Mouse (Mus musculus) erythroblast, embryonic 14.5 days (primary cell): Measurements from ENCODE around the gene Ext2. TPM values are rescaled to one million over a fixed set of nuclear protein-coding genes. Genes with fewer than 3 reads are reported as not detected.

Experiments
- H3K27me3 ChIP-seq: 2 replicates; pipeline ENCODE4 v1.6.1; 2012; ENCODE audit warnings: inconsistent platforms; ENCODE audit not compliant: control insufficient read depth
- H3K36me3 ChIP-seq: 2 replicates; pipeline ENCODE4 v1.6.1; 2012; ENCODE audit warnings: mild to moderate bottlenecking, inconsistent platforms; ENCODE audit not compliant: control insufficient read depth
- H3K4me1 ChIP-seq: 2 replicates; pipeline ENCODE4 v1.6.1; 2012; ENCODE audit warnings: inconsistent platforms; ENCODE audit not compliant: control insufficient read depth
- H3K4me3 ChIP-seq: replicated peaks from 2 replicates; pipeline ENCODE3; 2012; ENCODE audit warnings: moderate library complexity, mild to moderate bottlenecking, inconsistent platforms
- H3K9me3 ChIP-seq: 2 replicates; pipeline ENCODE4 v1.6.1; 2012; ENCODE audit warnings: low read length, inconsistent platforms, mixed read lengths; ENCODE audit not compliant: control insufficient read depth
- GATA1 ChIP-seq: IDR thresholded peaks from 2 replicates; pipeline ENCODE4 v1.6.1; 2012; ENCODE audit warnings: low read length, inconsistent platforms, mixed read lengths
- TAL1 ChIP-seq: IDR thresholded peaks from 3 replicates; pipeline ENCODE4 v1.6.1; 2012; ENCODE audit warnings: low read length, inconsistent platforms, mixed read lengths
- polyA plus RNA-seq: library from polyadenylated mRNA; stranded (reverse); fragments of >175 nt; gene quantifications from 2 replicates; pipeline ENCODE4 v1.2.3, GENCODE M21; 2012

Ext2 gene
- polyA plus RNA-seq, 1 experiment, result 1.4 TPM

DNA sequence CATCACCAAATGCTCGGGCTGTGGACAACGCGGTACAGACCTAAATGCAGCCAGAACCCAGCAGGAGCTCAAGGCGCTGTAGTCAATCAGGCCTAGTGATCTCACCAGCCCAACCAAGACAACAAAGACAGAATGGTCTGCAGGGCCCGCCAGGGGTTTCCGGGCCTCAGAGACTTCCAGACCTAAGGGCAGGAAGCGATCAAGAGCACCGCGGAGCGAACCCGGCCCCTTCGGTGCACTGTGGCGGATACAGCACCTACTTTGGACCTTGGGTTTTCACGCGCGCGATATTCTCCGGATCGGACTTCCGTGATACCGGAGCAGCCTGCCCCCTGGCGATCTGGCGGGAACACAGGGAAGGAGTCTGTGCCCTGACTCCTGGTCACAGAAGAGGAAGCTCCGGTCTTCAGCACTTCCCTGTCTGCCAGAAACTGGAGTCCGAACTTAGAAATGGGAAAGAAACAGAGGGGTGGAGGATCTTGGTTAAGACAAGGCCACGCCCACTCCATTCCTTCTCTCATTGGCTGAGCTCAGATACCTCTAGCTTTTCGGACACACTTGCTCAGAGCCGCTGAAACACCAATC is 27.2 kb upstream of the Ext2 start, which contains the start of gene Accs:
Accs (minus strand) TSS at position 439 of the 585 bp plus-strand sequence.
- H3K9me3 ChIP-seq, result no peaks in the 10 kb centered on the region
- H3K27me3 ChIP-seq, result no peaks in the 10 kb centered on the region
- peaks cover 14% of the 10 kb centered on the region for H3K4me1 ChIP-seq
- H3K4me3 ChIP-seq, result peak within 1 kb of the TSS; percentile 68
- H3K36me3 ChIP-seq, result no peaks in the 10 kb centered on the region
- TF ChIP-seq TAL1 (no peak), GATA1 (no peak)

DNA sequence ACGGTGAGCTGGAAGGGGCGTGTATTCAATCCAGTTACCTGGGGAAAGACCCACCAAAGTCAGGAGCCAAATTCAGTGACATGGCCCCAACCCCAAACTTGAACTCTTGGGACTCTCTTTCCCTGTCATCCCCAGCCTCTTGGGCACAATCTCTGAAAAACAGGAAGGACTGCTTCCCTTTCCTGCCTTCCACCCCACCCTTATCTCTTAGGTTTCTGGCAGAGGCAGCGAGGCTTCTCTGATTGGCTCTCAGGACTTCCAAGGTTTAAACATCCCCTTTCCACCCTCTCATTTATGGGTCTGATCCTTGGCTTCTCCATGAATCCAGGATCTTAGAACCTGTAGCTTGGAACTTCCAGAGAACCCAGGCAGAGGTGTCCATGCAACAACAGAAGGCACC is 19.0 kb upstream of the Ext2 start:
- no peak overlapping the region for H3K4me3 ChIP-seq
- TF ChIP-seq TAL1, result no peak
- TF ChIP-seq GATA1, result no peak
- no peaks in the 10 kb centered on the region for H3K4me1 ChIP-seq
- peaks cover 2% of the 10 kb centered on the region; the same call in 1 of the 2 replicates for H3K9me3 ChIP-seq
- H3K36me3 ChIP-seq, result no peaks in the 10 kb centered on the region
- H3K27me3 ChIP-seq, result no peaks in the 10 kb centered on the region

- H3K4me1 ChIP-seq, result no peaks in the 10 kb centered on the region
- H3K36me3 ChIP-seq, result no peaks in the 10 kb centered on the region
- TF ChIP-seq GATA1 (no peak), TAL1 (no peak)
Measured at GRCm38 (mm10) chr2:93840109-93840508, 17.7 kb upstream of the Ext2 start.

GRCm38 (mm10) chr2:93838931-93839330 is 16.6 kb upstream of the Ext2 start:
- Histone ChIP-seq H3K27me3 (no peaks in the 10 kb centered on the region), H3K4me3 (no peak overlapping the region), H3K4me1 (no peaks in the 10 kb centered on the region), H3K36me3 (no peaks in the 10 kb centered on the region), H3K9me3 (peaks cover 2% of the 10 kb centered on the region; the same call in 1 of the 2 replicates)
- TF ChIP-seq TAL1 (no peak), GATA1 (no peak)

More at GRCm38 (mm10) chr2:93840109-93840508, 17.7 kb upstream of the Ext2 start:
- Histone ChIP-seq H3K9me3 (peaks cover 2% of the 10 kb centered on the region; the same call in 1 of the 2 replicates), H3K4me3 (no peak overlapping the region), H3K27me3 (no peaks in the 10 kb centered on the region)

- Histone ChIP-seq H3K9me3 (peaks cover 2% of the 10 kb centered on the region; the same call in 1 of the 2 replicates), H3K4me1 (no peaks in the 10 kb centered on the region), H3K36me3 (no peaks in the 10 kb centered on the region), H3K4me3 (no peak overlapping the region), H3K27me3 (no peaks in the 10 kb centered on the region)
- TF ChIP-seq GATA1, result no peak
- no peak for TF ChIP-seq TAL1
Measured at GRCm38 (mm10) chr2:93836232-93836785, 13.9 kb upstream of the Ext2 start.

DNA sequence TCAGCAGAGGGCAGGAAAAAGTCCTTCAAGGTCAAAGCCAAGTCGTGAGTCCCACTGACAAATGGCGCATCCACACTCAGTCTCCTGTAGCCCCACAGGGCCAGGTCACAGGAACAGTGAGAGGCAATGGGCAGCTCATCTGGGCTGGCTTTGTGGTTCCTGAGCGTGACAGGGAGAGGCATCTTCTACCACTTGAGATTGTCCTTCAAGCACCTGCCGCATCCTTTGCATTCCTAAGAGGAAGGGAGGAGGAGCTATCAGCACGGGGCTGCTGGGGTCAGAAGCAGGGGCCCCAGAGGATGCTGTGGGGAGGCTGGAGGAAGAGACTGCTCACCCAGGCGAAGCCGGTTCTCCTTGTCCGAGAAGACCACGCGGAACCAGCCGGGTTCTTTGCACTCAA is 13.2 kb upstream of the Ext2 start:
- no peaks in the 10 kb centered on the region for H3K36me3 ChIP-seq
- TF ChIP-seq GATA1 (no peak), TAL1 (no peak)
- H3K4me1 ChIP-seq, result no peaks in the 10 kb centered on the region
- no peak overlapping the region for H3K4me3 ChIP-seq
- H3K27me3 ChIP-seq, result no peaks in the 10 kb centered on the region
- H3K9me3 ChIP-seq, result peaks cover 2% of the 10 kb centered on the region; the same call in 1 of the 2 replicates

- no peaks in the 10 kb centered on the region for H3K27me3 ChIP-seq
- H3K4me3 ChIP-seq, result no peak overlapping the region
- H3K9me3 ChIP-seq, result no peaks in the 10 kb centered on the region
- peaks cover 28% of the 10 kb centered on the region for H3K4me1 ChIP-seq
- H3K36me3 ChIP-seq, result peaks cover 7% of the 10 kb centered on the region
- TF ChIP-seq TAL1 (no peak), GATA1 (no peak)
Measured at GRCm38 (mm10) chr2:93823519-93823918, 1.2 kb upstream of the Ext2 start.

GRCm38 (mm10) chr2:93817791-93818190 is 4.6 kb downstream of the Ext2 start:
- H3K4me1 ChIP-seq, result peaks cover 37% of the 10 kb centered on the region
- no peaks in the 10 kb centered on the region for H3K27me3 ChIP-seq
- peaks cover 17% of the 10 kb centered on the region for H3K36me3 ChIP-seq
- no peaks in the 10 kb centered on the region for H3K9me3 ChIP-seq
- H3K4me3 ChIP-seq, result no peak overlapping the region
- TF ChIP-seq GATA1 (no peak), TAL1 (no peak)

- Histone ChIP-seq H3K27me3 (no peaks in the 10 kb centered on the region), H3K4me3 (no peak overlapping the region), H3K4me1 (peaks cover 11% of the 10 kb centered on the region), H3K36me3 (peaks cover 42% of the 10 kb centered on the region), H3K9me3 (no peaks in the 10 kb centered on the region)
- TF ChIP-seq GATA1 (no peak), TAL1 (no peak)
Measured at GRCm38 (mm10) chr2:93813343-93813742, 9.0 kb downstream of the Ext2 start.
